Mouse (Mus musculus): ENCODE measurements at regions not wholly inside any gene's neighbourhood (a gene's known extent, or its start where the extent isn't known, plus 50 kb on each side); places are given as distances from the start of the nearest gene placed in this dataset.

- H3K27ac ChIP-seq (replicated peaks) = peak overlapping the region; percentile 84
- ATAC-seq (ENCODE audit: low FRiP score, low read depth) = no peak
- no peaks in the 10 kb centered on the region for H3K9me3 ChIP-seq
- no peak overlapping the region for H3K4me2 ChIP-seq
- no peak overlapping the region for H3K9ac ChIP-seq
- 46% methylated on average over 5 of the region's 5 CpGs for WGBS
- H3K4me3 ChIP-seq = no peak overlapping the region
- no peaks in the 10 kb centered on the region for H3K36me3 ChIP-seq
- H3K4me1 ChIP-seq (replicated peaks) = peaks cover 79% of the 10 kb centered on the region
- no peaks in the 10 kb centered on the region for H3K27me3 ChIP-seq
These were observed 68.4 kb upstream of the Irf2bp2 start for GRCm38 (mm10) chr8:126662151-126662550.

- H3K9ac ChIP-seq = 0 out of 2 replicates have a peak overlapping the region, but pooled peaks have one; percentile 1
- H3K4me3 ChIP-seq = no peak overlapping the region
- H3K4me2 ChIP-seq = peak overlapping the region; percentile 36; the same call in 1 of the 2 replicates
- peaks cover 74% of the 10 kb centered on the region for H3K4me1 ChIP-seq (replicated peaks)
- no peak; the same call in 1 of the 2 replicates for ATAC-seq (ENCODE audit: low FRiP score, low read depth)
- peak overlapping the region; percentile 84 for H3K27ac ChIP-seq (replicated peaks)
- H3K27me3 ChIP-seq = no peaks in the 10 kb centered on the region
- no peaks in the 10 kb centered on the region for H3K9me3 ChIP-seq
- WGBS = 21% methylated on average over 14 of the region's 14 CpGs
- no peaks in the 10 kb centered on the region for H3K36me3 ChIP-seq
These were observed 67.8 kb upstream of the Irf2bp2 start for GRCm38 (mm10) chr8:126661511-126662142.

- 12% methylated on average over 11 of the region's 12 CpGs for WGBS
- H3K9ac ChIP-seq = no peak overlapping the region
- H3K27me3 ChIP-seq = no peaks in the 10 kb centered on the region
- no peaks in the 10 kb centered on the region for H3K9me3 ChIP-seq
- peaks cover 66% of the 10 kb centered on the region for H3K4me1 ChIP-seq (replicated peaks)
- H3K36me3 ChIP-seq = no peaks in the 10 kb centered on the region
- H3K4me3 ChIP-seq = no peak overlapping the region
- H3K27ac ChIP-seq (replicated peaks) = peak overlapping the region; percentile 84
- ATAC-seq (ENCODE audit: low FRiP score, low read depth) = no peak
- peak overlapping the region; percentile 36 for H3K4me2 ChIP-seq
These were observed 67.0 kb upstream of the Irf2bp2 start for GRCm38 (mm10) chr8:126660658-126661316.

DNA sequence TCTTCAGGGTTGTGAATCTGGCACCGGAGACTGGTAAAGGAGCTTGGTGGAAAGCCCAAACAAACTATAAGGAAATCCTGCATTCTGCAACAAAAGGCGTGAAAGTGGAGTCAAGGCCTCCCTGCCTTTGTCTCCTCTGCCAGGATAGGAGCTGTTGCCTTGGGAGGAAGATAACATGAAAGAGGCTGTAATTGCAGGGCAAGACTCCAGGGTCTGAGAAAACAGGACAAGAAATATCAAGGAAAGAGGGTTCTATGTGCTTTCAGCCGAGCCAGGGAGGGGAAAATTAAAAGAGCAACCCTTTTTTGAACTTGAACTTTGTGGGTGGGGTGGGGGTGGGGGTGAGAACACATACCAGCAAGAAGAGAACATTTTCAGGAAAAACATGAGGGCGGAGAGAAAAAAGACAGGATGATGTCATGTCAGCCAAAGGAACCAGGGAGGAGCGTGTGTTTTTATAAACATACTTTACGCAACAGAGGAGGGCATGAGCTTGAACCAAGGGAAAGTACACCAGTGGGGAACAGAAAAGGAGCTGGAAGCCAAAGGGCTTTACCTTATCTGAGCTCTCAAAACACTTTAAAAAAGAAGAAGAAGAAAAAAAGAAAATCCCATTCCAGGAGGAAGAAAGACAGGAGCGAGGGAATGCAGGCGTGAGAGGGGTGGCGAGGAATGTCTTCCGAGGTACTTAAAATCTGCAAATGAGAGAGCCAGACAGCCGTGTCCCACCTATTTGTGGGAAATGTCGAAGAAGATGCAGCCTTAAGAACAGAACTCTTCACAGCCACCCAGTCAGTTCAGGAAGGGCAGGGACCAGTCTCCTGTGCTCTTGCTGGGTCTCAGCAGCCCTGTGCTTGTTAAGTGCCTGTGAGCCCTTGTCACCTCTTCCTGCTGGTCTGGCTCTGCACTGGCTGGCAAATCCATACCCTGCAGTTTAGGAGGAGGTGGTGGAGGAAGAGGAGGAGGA lies 66.2 kb upstream of the Irf2bp2 start:
- Histone ChIP-seq H3K4me1 (replicated peaks) (peaks cover 60% of the 10 kb centered on the region), H3K9me3 (no peaks in the 10 kb centered on the region), H3K27me3 (no peaks in the 10 kb centered on the region), H3K36me3 (no peaks in the 10 kb centered on the region), H3K4me3 (no peak overlapping the region), H3K4me2 (peak overlapping the region; percentile 36), H3K9ac (no peak overlapping the region), H3K27ac (replicated peaks) (peak overlapping the region; percentile 84)
- WGBS = 49% methylated on average over 12 of the region's 12 CpGs
- ATAC-seq (ENCODE audit: low FRiP score, low read depth) = no peak

DNA sequence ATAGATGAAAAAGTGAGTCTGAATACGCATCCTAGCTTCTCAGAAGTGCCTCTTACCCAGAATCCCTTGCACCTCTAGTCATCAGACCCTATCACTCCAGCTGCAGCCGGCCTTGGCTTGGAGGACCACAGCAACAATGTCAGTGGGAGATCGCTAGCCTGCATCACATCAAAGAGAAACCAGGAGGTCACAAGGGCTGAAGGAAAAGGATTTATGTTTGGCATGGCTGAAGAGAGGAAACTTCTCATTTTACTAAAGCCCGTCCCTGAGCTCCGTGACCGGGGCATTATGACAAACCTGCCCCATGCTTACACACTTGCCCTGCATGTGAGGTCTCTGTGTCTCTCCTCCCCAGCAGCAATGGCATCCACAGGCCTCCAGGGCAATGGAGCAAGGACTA lies 63.8 kb upstream of the Irf2bp2 start:
- no peak for ATAC-seq (ENCODE audit: low FRiP score, low read depth)
- Histone ChIP-seq H3K9ac (no peak overlapping the region), H3K9me3 (no peaks in the 10 kb centered on the region), H3K4me3 (no peak overlapping the region), H3K4me1 (replicated peaks) (peaks cover 44% of the 10 kb centered on the region), H3K4me2 (no peak overlapping the region), H3K36me3 (no peaks in the 10 kb centered on the region), H3K27me3 (no peaks in the 10 kb centered on the region), H3K27ac (replicated peaks) (no peak overlapping the region)
- WGBS = 79% methylated on average over 6 of the region's 6 CpGs

DNA sequence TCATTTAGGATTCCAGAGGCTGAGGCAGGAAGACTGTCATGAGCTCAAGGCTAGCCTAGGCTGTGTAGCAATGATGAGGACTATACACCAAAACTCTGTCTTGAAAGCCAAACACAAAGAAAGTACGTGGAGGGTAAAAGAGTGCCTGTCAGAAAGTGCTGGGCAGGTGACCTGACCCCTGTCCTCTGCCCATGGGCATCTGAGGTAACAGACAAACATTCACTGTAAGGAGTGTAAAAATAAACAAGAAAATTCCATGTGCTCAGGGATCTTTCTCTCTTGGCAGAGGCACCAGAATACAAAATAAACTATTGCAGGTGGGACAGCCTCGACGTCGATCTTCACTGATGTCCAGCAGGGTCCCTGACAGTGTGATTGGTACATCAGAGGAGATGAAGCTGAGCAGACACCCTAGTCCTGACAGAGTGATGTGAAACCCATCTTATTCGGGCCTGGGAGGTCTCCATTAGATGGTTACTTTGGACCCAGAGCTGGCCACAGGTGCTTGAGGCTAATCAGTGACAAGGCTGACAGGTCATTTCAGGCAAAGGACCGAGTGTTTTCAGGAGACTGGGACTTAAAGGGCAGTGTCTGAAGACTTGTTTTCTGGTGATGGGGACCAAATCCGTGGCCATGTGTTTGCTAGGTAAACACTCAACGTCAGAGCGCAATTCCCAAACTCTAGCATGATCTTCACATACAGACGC lies 62.9 kb upstream of the Irf2bp2 start:
- Histone ChIP-seq H3K4me2 (no peak overlapping the region), H3K36me3 (no peaks in the 10 kb centered on the region), H3K4me3 (no peak overlapping the region), H3K9me3 (no peaks in the 10 kb centered on the region), H3K9ac (no peak overlapping the region), H3K4me1 (replicated peaks) (peaks cover 36% of the 10 kb centered on the region), H3K27me3 (no peaks in the 10 kb centered on the region), H3K27ac (replicated peaks) (no peak overlapping the region)
- 87% methylated on average over 10 of the region's 10 CpGs for WGBS
- ATAC-seq (ENCODE audit: low FRiP score, low read depth) = no peak

DNA sequence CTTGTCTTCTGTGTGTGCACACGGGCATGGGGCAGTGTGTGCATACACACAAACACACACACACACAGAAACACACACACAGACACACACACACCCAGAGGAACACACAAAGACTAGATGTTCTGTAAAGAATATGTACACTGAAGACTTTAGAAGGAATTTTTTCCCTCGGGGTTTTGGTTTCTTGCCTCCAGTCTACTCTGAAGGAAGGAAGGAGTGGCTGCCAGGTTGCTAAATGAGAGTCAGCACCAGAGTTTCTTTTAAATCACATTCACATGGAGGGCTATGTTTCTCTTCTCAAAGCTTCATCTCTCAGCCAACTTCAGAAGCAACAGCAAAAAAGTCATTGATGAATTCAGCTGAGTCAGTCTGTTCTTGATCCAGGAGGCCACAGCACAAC lies 61.8 kb upstream of the Irf2bp2 start:
- 71% methylated on average over 2 of the region's 2 CpGs for WGBS
- Histone ChIP-seq H3K4me3 (no peak overlapping the region), H3K4me2 (no peak overlapping the region), H3K27me3 (no peaks in the 10 kb centered on the region), H3K9me3 (no peaks in the 10 kb centered on the region), H3K36me3 (no peaks in the 10 kb centered on the region), H3K4me1 (replicated peaks) (peaks cover 24% of the 10 kb centered on the region), H3K27ac (replicated peaks) (peak overlapping the region; percentile 70), H3K9ac (no peak overlapping the region)
- no peak for ATAC-seq (ENCODE audit: low FRiP score, low read depth)

GRCm38 (mm10) chr8:126654353-126654752 lies 60.6 kb upstream of the Irf2bp2 start:
- peaks cover 12% of the 10 kb centered on the region for H3K4me1 ChIP-seq (replicated peaks)
- no peak overlapping the region for H3K4me2 ChIP-seq
- no peaks in the 10 kb centered on the region for H3K27me3 ChIP-seq
- ATAC-seq (ENCODE audit: low FRiP score, low read depth) = no peak
- no peak overlapping the region for H3K9ac ChIP-seq
- no peak overlapping the region for H3K4me3 ChIP-seq
- peak overlapping the region; percentile 70 for H3K27ac ChIP-seq (replicated peaks)
- no peaks in the 10 kb centered on the region for H3K36me3 ChIP-seq
- H3K9me3 ChIP-seq = no peaks in the 10 kb centered on the region
- WGBS = 58% methylated on average over 7 of the region's 7 CpGs

DNA sequence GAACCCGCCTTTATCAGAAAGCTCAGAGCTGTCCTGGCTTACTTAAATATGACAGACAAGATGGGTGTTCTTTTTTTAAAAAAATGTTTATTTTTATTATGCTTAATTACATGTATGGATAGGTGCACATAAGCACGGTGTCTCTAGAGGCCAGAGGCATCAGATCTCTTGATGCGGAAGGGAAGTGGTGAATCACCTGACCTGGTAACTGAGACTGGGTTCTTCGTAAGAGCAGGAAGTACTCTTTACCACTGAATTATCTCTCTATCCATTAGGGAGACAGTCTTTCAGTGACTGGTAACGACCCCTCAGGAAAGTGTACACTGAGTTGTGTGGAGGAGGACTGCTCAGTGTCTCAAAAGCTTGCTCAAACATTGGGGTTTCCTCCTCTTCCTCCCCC lies 58.4 kb upstream of the Irf2bp2 start:
- peaks cover 11% of the 10 kb centered on the region for H3K4me1 ChIP-seq (replicated peaks)
- WGBS = 94% methylated on average over 5 of the region's 5 CpGs
- no peak overlapping the region for H3K9ac ChIP-seq
- no peaks in the 10 kb centered on the region for H3K36me3 ChIP-seq
- H3K4me3 ChIP-seq = no peak overlapping the region
- H3K4me2 ChIP-seq = no peak overlapping the region
- no peak overlapping the region for H3K27ac ChIP-seq (replicated peaks)
- ATAC-seq (ENCODE audit: low FRiP score, low read depth) = no peak
- no peaks in the 10 kb centered on the region for H3K27me3 ChIP-seq
- no peaks in the 10 kb centered on the region for H3K9me3 ChIP-seq

DNA sequence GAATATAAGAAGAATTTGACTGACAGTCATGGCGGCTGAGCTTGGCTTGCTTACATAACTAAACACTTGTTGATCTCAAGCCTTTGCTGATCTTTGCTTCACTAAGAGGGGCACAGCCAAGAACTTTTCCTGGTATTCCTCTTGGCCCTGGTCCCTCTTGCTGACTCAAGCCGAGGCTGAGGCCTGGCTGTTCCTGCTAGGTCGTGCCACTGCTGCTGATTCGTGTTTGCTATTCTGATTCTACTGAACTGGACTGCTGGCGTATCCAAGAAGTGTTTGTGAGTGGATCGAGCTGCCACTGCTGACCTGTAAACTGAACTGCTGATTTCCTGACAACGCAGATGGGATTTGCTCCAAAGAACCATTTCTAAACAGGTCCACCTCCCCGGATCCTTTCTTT lies 57.2 kb upstream of the Irf2bp2 start:
- H3K36me3 ChIP-seq = no peaks in the 10 kb centered on the region
- no peak for ATAC-seq (ENCODE audit: low FRiP score, low read depth)
- H3K27me3 ChIP-seq = no peaks in the 10 kb centered on the region
- no peak overlapping the region for H3K9ac ChIP-seq
- no peak overlapping the region for H3K4me3 ChIP-seq
- 84% methylated on average over 8 of the region's 8 CpGs for WGBS
- H3K27ac ChIP-seq (replicated peaks) = no peak overlapping the region
- no peaks in the 10 kb centered on the region for H3K9me3 ChIP-seq
- peaks cover 11% of the 10 kb centered on the region for H3K4me1 ChIP-seq (replicated peaks)
- H3K4me2 ChIP-seq = no peak overlapping the region

GRCm38 (mm10) chr8:126649305-126649704 lies 55.5 kb upstream of the Irf2bp2 start:
- Histone ChIP-seq H3K9ac (no peak overlapping the region), H3K4me1 (replicated peaks) (peaks cover 2% of the 10 kb centered on the region), H3K4me2 (no peak overlapping the region), H3K36me3 (no peaks in the 10 kb centered on the region), H3K27ac (replicated peaks) (no peak overlapping the region), H3K9me3 (no peaks in the 10 kb centered on the region), H3K27me3 (no peaks in the 10 kb centered on the region), H3K4me3 (no peak overlapping the region)
- ATAC-seq (ENCODE audit: low FRiP score, low read depth) = no peak
- WGBS = 63% methylated on average over 1 of the region's 1 CpGs

All from hindbrain, embryonic 15.5 days (tissue).